Mouse (Mus musculus) myocyte (in vitro differentiated cells): ENCODE results near the gene Siae.

ENCODE experiments used
- MAX ChIP-seq: IDR thresholded peaks from one replicate; pipeline ENCODE4 v1.6.1; 2011; ENCODE audit warnings: low read depth, mild to moderate bottlenecking, control low read depth
- MYOD1 ChIP-seq, 3 experiments: IDR thresholded peaks; one replicate each; pipeline ENCODE4 v1.6.1; 2011; ENCODE audit warnings: control low read depth in 2 of 3, low read depth in 2 of 3, mild to moderate bottlenecking in 2 of 3, moderate library complexity in 1 of 3; ENCODE audit not compliant: insufficient read length in 2 of 3, control insufficient read depth in 1 of 3
- MYOG ChIP-seq, 3 experiments: IDR thresholded peaks; one replicate each; pipeline ENCODE4 v1.6.1; 2011; ENCODE audit warnings: control low read depth in 2 of 3, low read depth in 2 of 3, mild to moderate bottlenecking in 2 of 3; ENCODE audit not compliant: insufficient read length in 2 of 3, control insufficient read depth in 1 of 3, insufficient read depth in 1 of 3
- POLR2A ChIP-seq: IDR thresholded peaks from one replicate; pipeline ENCODE4 v1.6.1; 2011; ENCODE audit warnings: low read depth, mild to moderate bottlenecking, control low read depth, moderate library complexity; ENCODE audit not compliant: insufficient read length
- REST ChIP-seq: IDR thresholded peaks from one replicate; pipeline ENCODE4 v1.6.1; 2011; ENCODE audit warnings: mild to moderate bottlenecking, control low read depth, moderate library complexity; ENCODE audit not compliant: insufficient read depth, insufficient read length
- TCF12 ChIP-seq: IDR thresholded peaks from one replicate; pipeline ENCODE4 v1.6.1; 2011; ENCODE audit warnings: mild to moderate bottlenecking, control low read depth; ENCODE audit not compliant: poor library complexity, insufficient read depth, severe bottlenecking
- TCF3 ChIP-seq: IDR thresholded peaks from one replicate; pipeline ENCODE4 v1.6.1; 2011; ENCODE audit warnings: low read depth, control low read depth; ENCODE audit not compliant: insufficient read length

DNA sequence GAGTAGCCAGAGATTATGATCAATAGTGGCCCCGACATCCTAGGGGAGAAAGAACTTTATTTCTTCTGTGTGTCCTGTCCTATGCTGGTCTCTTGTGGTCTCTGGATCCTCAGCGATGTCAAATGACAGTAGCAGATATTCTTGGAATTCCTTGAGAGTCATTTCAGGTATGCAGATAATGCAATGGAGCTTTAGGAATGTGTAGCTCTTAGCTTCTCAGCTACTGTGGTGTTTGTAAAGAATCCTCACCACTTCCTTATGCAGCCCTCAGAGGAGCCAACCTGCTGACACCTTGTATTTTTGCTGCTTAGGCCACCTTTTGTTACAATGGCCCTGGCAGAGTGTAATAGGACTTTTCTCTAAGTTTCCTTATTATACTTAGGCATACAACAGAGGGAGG, 109.1 kb downstream of the Siae start:
- TF ChIP-seq POLR2A (no peak), MYOD1 (IDR thresholded peaks at IDR 0.05; ENCODE audit: control insufficient read depth in 1 of 3, insufficient read length in 2 of 3, low read depth in 2 of 3) (no peak), TCF12 (no peak), REST (no peak), MYOG (IDR thresholded peaks at IDR 0.05; ENCODE audit: control insufficient read depth in 1 of 3, insufficient read depth in 1 of 3, insufficient read length in 2 of 3, low read depth in 2 of 3) (no peak), TCF3 (no peak), MAX (no peak)
